Mouse (Mus musculus): ENCODE data around the gene H2afb3.
"Not testable (repeated sequence)": the region's sequence is repeated elsewhere in the genome, so short reads cannot be mapped to it uniquely, and the experiment has no call there.

H2afb3 gene

GRCm38 (mm10) chrX:120312995-120313394, at the start of gene H2afb3:
Gene H2afb3, minus strand, starts transcription at chrX:120313095.
- DNase-seq (ENCODE audit: low spot score in 2 of 2), result not testable (repeated sequence)

- no peak for DNase-seq (ENCODE audit: low spot score in 2 of 2)
These were observed 11.3 kb downstream of the H2afb3 start for GRCm38 (mm10) chrX:120301469-120302175.

GRCm38 (mm10) chrX:120292832-120293750, 19.8 kb downstream of the H2afb3 start:
- DNase-seq (ENCODE audit: low spot score in 2 of 2), result peak in 1 of 2 experiments; percentile 0

- DNase-seq (ENCODE audit: low spot score in 2 of 2), result no peak
These were observed 21.2 kb downstream of the H2afb3 start for GRCm38 (mm10) chrX:120291696-120292095.

GRCm38 (mm10) chrX:120290900-120291280, 22.0 kb downstream of the H2afb3 start:
- no peak for DNase-seq (ENCODE audit: low spot score in 2 of 2)

GRCm38 (mm10) chrX:120290011-120290899, 22.6 kb downstream of the H2afb3 start, which contains the start of gene Pcdh11x:
Gene Pcdh11x, plus strand, starts transcription at chrX:120290259.
- peak in 1 of 2 experiments; percentile 2 for DNase-seq (ENCODE audit: low spot score in 2 of 2)

- no peak for DNase-seq (ENCODE audit: low spot score in 2 of 2)
These were observed 25.4 kb downstream of the H2afb3 start for GRCm38 (mm10) chrX:120287502-120287901.

- DNase-seq (ENCODE audit: low spot score in 2 of 2), result no peak
These were observed 27.4 kb downstream of the H2afb3 start for GRCm38 (mm10) chrX:120285522-120285921.
